Mouse (Mus musculus) adrenal gland, adult 10 weeks (tissue): ENCODE data around the gene Ggps1. TPM values are rescaled to one million over a fixed set of nuclear protein-coding genes. Genes with fewer than 3 reads are reported as not detected.

Experiments used
- polyA plus RNA-seq: library from polyadenylated mRNA; stranded (reverse); fragments of 350-450 nt; fragmentation: Illumina TruSeq; extraction: RNeasy Lipid Tissue Mini Kit (QIAGEN cat#74804); gene quantifications from one replicate; pipeline ENCODE4 v1.2.3, GENCODE M21; 2014; ENCODE audit warnings: low read depth, low replicate concordance

Gene Ggps1
- 128 TPM for polyA plus RNA-seq

GRCm38 (mm10) chr13:14063013-14063941 is at the start of gene Ggps1, which contains the start of gene Arid4b:
Gene Ggps1, minus strand, starts transcription at chr13:14063488.
Gene Arid4b, plus strand, starts transcription at chr13:14063232.

GRCm38 (mm10) chr13:14039292-14039965 is 23.9 kb downstream of the Ggps1 start, which contains the start of gene Tbce:
Gene Tbce, minus strand, starts transcription at chr13:14039638.

Other genes with a start within 250 kb of the Ggps1 start
- 39.5 TPM for gene B3galnt2, start 109.0 kb downstream of the Ggps1 start, polyA plus RNA-seq
- gene Tbce, start 23.9 kb downstream of the Ggps1 start, polyA plus RNA-seq, result 125 TPM
- gene Arid4b, start 256 bp downstream of the Ggps1 start, polyA plus RNA-seq, result 98.0 TPM